Mouse (Mus musculus): ENCODE data around the gene Foxd1.

GRCm38 (mm10) chr13:98317246-98317677 lies 36.8 kb upstream of the Foxd1 start:
- TF ChIP-seq MYOD1 (IDR thresholded peaks at IDR 0.05; ENCODE audit: control insufficient read depth in 1 of 3, insufficient read length in 2 of 3, low read depth in 2 of 3): no peak
- TF ChIP-seq MAX (IDR thresholded peaks at IDR 0.05; ENCODE audit: low read depth): no peak
- TF ChIP-seq TCF12 (IDR thresholded peaks at IDR 0.05; ENCODE audit: insufficient read depth, poor library complexity, severe bottlenecking): no peak
- no peak for TF ChIP-seq POLR2A (IDR thresholded peaks at IDR 0.05; ENCODE audit: insufficient read length, low read depth)
- TF ChIP-seq MYOG (IDR thresholded peaks at IDR 0.05; ENCODE audit: control insufficient read depth in 1 of 3, insufficient read depth in 1 of 3, insufficient read length in 2 of 3, low read depth in 2 of 3): no peak
- no peak for TF ChIP-seq USF1 (IDR thresholded peaks at IDR 0.05; ENCODE audit: low read depth)
- no peak for TF ChIP-seq POLR2AphosphoS2 (IDR thresholded peaks at IDR 0.05; ENCODE audit: insufficient read length, low read depth)
- no peak for TF ChIP-seq E2F4 (IDR thresholded peaks at IDR 0.05; ENCODE audit: insufficient read depth)
- TF ChIP-seq TCF3 (IDR thresholded peaks at IDR 0.05; ENCODE audit: insufficient read length, low read depth): no peak

Measured in myocyte (in vitro differentiated cells).